Mouse (Mus musculus): ENCODE measurements at regions not wholly inside any gene's neighbourhood (a gene's known extent, or its start where the extent isn't known, plus 50 kb on each side); places are given as distances from the start of the nearest gene placed in this dataset.
A peak's percentile ranks its signal among the peaks of the same experiment; 100 is the strongest.

DNA sequence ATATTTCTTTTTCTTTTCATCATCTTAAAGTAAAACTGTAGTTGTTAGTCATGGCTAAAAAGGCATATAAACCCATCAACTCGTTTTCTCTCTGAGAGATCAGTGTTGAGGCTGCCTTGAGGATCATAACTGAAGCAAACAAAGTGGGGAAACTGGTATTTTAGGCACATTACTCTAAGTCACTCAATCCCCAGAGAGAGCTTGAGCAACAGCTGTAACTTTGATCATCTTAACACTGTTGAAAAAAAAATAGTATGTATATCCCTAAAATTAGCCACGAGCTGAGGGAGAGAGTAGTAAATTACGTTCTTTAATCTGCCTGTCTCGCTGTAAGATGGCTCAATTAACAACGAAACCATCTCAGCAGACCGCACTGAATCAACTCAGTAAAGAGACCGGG is 67.2 kb upstream of the Skap2 start:
- TF ChIP-seq MYOD1 (IDR thresholded peaks at IDR 0.05; ENCODE audit: control insufficient read depth, insufficient read length, low read depth), result peak; percentile 79
- TF ChIP-seq MYOG (IDR thresholded peaks at IDR 0.05; ENCODE audit: control insufficient read depth, extremely low read depth, insufficient read length), result no peak
- peak; percentile 72 for TF ChIP-seq CEBPB (IDR thresholded peaks at IDR 0.05; ENCODE audit: low read depth)
- no peaks in the 10 kb centered on the region for H3K36me3 ChIP-seq (ENCODE audit: control insufficient read depth, insufficient read depth)
- H3K27me3 ChIP-seq (ENCODE audit: control insufficient read depth, insufficient read depth, insufficient read length), result no peaks in the 10 kb centered on the region
- H3K4me3 ChIP-seq (ENCODE audit: insufficient read depth, poor library complexity, severe bottlenecking), result no peak overlapping the region
- no peaks in the 10 kb centered on the region for H3K79me2 ChIP-seq (ENCODE audit: control insufficient read depth, insufficient read depth)
- H3ac ChIP-seq (ENCODE audit: control insufficient read depth, insufficient read length, low read depth), result no peak overlapping the region
- H3K79me3 ChIP-seq (ENCODE audit: low read depth), result no peaks in the 10 kb centered on the region

GRCm38 (mm10) chr6:52078530-52079340 is 66.4 kb upstream of the Skap2 start:
- no peak overlapping the region for H3ac ChIP-seq (ENCODE audit: control insufficient read depth, insufficient read length, low read depth)
- no peaks in the 10 kb centered on the region for H3K27me3 ChIP-seq (ENCODE audit: control insufficient read depth, insufficient read depth, insufficient read length)
- TF ChIP-seq MYOG (IDR thresholded peaks at IDR 0.05; ENCODE audit: control insufficient read depth, extremely low read depth, insufficient read length) (no peak), USF1 (IDR thresholded peaks at IDR 0.05; ENCODE audit: low read depth) (no peak), FOSL1 (IDR thresholded peaks at IDR 0.05; ENCODE audit: insufficient read depth, low read length, poor library complexity, severe bottlenecking) (no peak)
- no peaks in the 10 kb centered on the region for H3K79me2 ChIP-seq (ENCODE audit: control insufficient read depth, insufficient read depth)
- H3K4me3 ChIP-seq (ENCODE audit: insufficient read depth, poor library complexity, severe bottlenecking), result no peak overlapping the region
- H3K79me3 ChIP-seq (ENCODE audit: low read depth), result no peaks in the 10 kb centered on the region
- no peaks in the 10 kb centered on the region for H3K36me3 ChIP-seq (ENCODE audit: control insufficient read depth, insufficient read depth)

GRCm38 (mm10) chr6:52076179-52076932 is 64.0 kb upstream of the Skap2 start:
- no peaks in the 10 kb centered on the region for H3K36me3 ChIP-seq (ENCODE audit: control insufficient read depth, insufficient read depth)
- peak; percentile 11 for TF ChIP-seq CEBPB (IDR thresholded peaks at IDR 0.05; ENCODE audit: low read depth)
- TF ChIP-seq FOSL1 (IDR thresholded peaks at IDR 0.05; ENCODE audit: insufficient read depth, low read length, poor library complexity, severe bottlenecking), result no peak
- TF ChIP-seq MYOD1 (IDR thresholded peaks at IDR 0.05; ENCODE audit: control insufficient read depth, insufficient read length, low read depth), result peak; percentile 79
- no peak for TF ChIP-seq CTCF (IDR thresholded peaks at IDR 0.05; ENCODE audit: control insufficient read depth, insufficient read depth, insufficient read length)
- no peaks in the 10 kb centered on the region for H3K79me2 ChIP-seq (ENCODE audit: control insufficient read depth, insufficient read depth)
- H3K27me3 ChIP-seq (ENCODE audit: control insufficient read depth, insufficient read depth, insufficient read length), result no peaks in the 10 kb centered on the region
- H3K79me3 ChIP-seq (ENCODE audit: low read depth), result no peaks in the 10 kb centered on the region
- H3ac ChIP-seq (ENCODE audit: control insufficient read depth, insufficient read length, low read depth), result no peak overlapping the region
- H3K4me3 ChIP-seq (ENCODE audit: insufficient read depth, poor library complexity, severe bottlenecking), result no peak overlapping the region

- Histone ChIP-seq H3ac (ENCODE audit: control insufficient read depth, insufficient read length, low read depth) (no peak overlapping the region), H3K79me2 (ENCODE audit: control insufficient read depth, insufficient read depth) (no peaks in the 10 kb centered on the region), H3K4me3 (ENCODE audit: insufficient read depth, poor library complexity, severe bottlenecking) (no peak overlapping the region), H3K79me3 (ENCODE audit: low read depth) (no peaks in the 10 kb centered on the region), H3K36me3 (ENCODE audit: control insufficient read depth, insufficient read depth) (no peaks in the 10 kb centered on the region), H3K27me3 (ENCODE audit: control insufficient read depth, insufficient read depth, insufficient read length) (no peaks in the 10 kb centered on the region)
- TF ChIP-seq MYOD1 (IDR thresholded peaks at IDR 0.05; ENCODE audit: control insufficient read depth, insufficient read length, low read depth) (peak; percentile 85), FOSL1 (IDR thresholded peaks at IDR 0.05; ENCODE audit: insufficient read depth, low read length, poor library complexity, severe bottlenecking) (no peak), CEBPB (IDR thresholded peaks at IDR 0.05; ENCODE audit: low read depth) (no peak), USF1 (IDR thresholded peaks at IDR 0.05; ENCODE audit: low read depth) (no peak)
Observed at GRCm38 (mm10) chr6:52074904-52075303, 62.6 kb upstream of the Skap2 start.

- H3K27me3 ChIP-seq (ENCODE audit: control insufficient read depth, insufficient read depth, insufficient read length), result no peaks in the 10 kb centered on the region
- no peaks in the 10 kb centered on the region for H3K79me2 ChIP-seq (ENCODE audit: control insufficient read depth, insufficient read depth)
- TF ChIP-seq CTCF (IDR thresholded peaks at IDR 0.05; ENCODE audit: control insufficient read depth, insufficient read depth, insufficient read length) (no peak), USF1 (IDR thresholded peaks at IDR 0.05; ENCODE audit: low read depth) (no peak), FOSL1 (IDR thresholded peaks at IDR 0.05; ENCODE audit: insufficient read depth, low read length, poor library complexity, severe bottlenecking) (no peak), MAX (IDR thresholded peaks at IDR 0.05) (no peak), MYOG (IDR thresholded peaks at IDR 0.05; ENCODE audit: control insufficient read depth, extremely low read depth, insufficient read length) (no peak), CEBPB (IDR thresholded peaks at IDR 0.05; ENCODE audit: low read depth) (no peak), MYOD1 (IDR thresholded peaks at IDR 0.05; ENCODE audit: control insufficient read depth, insufficient read length, low read depth) (no peak)
- H3K36me3 ChIP-seq (ENCODE audit: control insufficient read depth, insufficient read depth), result no peaks in the 10 kb centered on the region
- no peaks in the 10 kb centered on the region for H3K79me3 ChIP-seq (ENCODE audit: low read depth)
- no peak overlapping the region for H3K4me3 ChIP-seq (ENCODE audit: insufficient read depth, poor library complexity, severe bottlenecking)
- no peak overlapping the region for H3ac ChIP-seq (ENCODE audit: control insufficient read depth, insufficient read length, low read depth)
Observed at GRCm38 (mm10) chr6:52067151-52067550, 54.8 kb upstream of the Skap2 start.

DNA sequence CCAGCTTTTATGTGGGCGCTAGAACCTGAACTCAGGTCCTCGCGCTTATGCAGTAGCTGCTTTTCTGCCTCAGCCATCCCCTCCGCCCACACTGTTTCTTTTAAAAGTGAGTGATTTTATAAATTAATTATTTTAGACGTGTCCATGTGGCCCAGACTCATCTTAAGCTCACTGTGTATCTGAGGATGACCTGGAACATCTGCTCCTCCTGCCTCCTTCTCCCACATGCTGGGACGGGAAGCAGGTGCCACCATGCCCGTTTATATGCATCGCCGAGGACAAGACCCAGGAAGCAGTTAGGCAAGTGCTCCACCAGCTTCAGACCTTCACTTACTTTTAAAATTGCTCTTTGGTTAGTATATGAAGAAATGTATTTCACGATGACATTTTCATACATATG is 53.3 kb upstream of the Skap2 start:
- no peaks in the 10 kb centered on the region for H3K27me3 ChIP-seq (ENCODE audit: control insufficient read depth, insufficient read depth, insufficient read length)
- no peak overlapping the region for H3K4me3 ChIP-seq (ENCODE audit: insufficient read depth, poor library complexity, severe bottlenecking)
- H3K79me2 ChIP-seq (ENCODE audit: control insufficient read depth, insufficient read depth), result no peaks in the 10 kb centered on the region
- no peaks in the 10 kb centered on the region for H3K79me3 ChIP-seq (ENCODE audit: low read depth)
- no peak overlapping the region for H3ac ChIP-seq (ENCODE audit: control insufficient read depth, insufficient read length, low read depth)
- TF ChIP-seq CTCF (IDR thresholded peaks at IDR 0.05; ENCODE audit: control insufficient read depth, insufficient read depth, insufficient read length) (no peak), MYOG (IDR thresholded peaks at IDR 0.05; ENCODE audit: control insufficient read depth, extremely low read depth, insufficient read length) (no peak), USF1 (IDR thresholded peaks at IDR 0.05; ENCODE audit: low read depth) (no peak), MYOD1 (IDR thresholded peaks at IDR 0.05; ENCODE audit: control insufficient read depth, insufficient read length, low read depth) (no peak), FOSL1 (IDR thresholded peaks at IDR 0.05; ENCODE audit: insufficient read depth, low read length, poor library complexity, severe bottlenecking) (no peak)
- no peaks in the 10 kb centered on the region for H3K36me3 ChIP-seq (ENCODE audit: control insufficient read depth, insufficient read depth)
